Mouse (Mus musculus) kidney, embryonic 15.5 days (tissue): ENCODE data around the gene Pde4dip. TPM values are rescaled to one million over a fixed set of nuclear protein-coding genes. Genes with fewer than 3 reads are reported as not detected.

Experiments
- ATAC-seq: fragments of 200-750 bp; cut with Nextera tagmentation; replicated peaks from 2 replicates; pipeline ENCODE4 v1.8.0; 2017; ENCODE audit warnings: moderate TSS enrichment; ENCODE audit not compliant: low FRiP score
- H3K27ac ChIP-seq: fragments of 300-500 bp; sonication (generic); 2 replicates; pipeline ENCODE4 v1.5.1; 2015; ENCODE audit warnings: mild to moderate bottlenecking, inconsistent platforms
- H3K27me3 ChIP-seq: fragments of 300-500 bp; sonication (generic); 2 replicates; pipeline ENCODE4 v1.6.1; 2015; ENCODE audit warnings: inconsistent platforms
- H3K36me3 ChIP-seq: fragments of 300-500 bp; sonication (generic); 2 replicates; pipeline ENCODE4 v1.6.1; 2015; ENCODE audit warnings: inconsistent platforms
- H3K4me1 ChIP-seq: fragments of 300-500 bp; sonication (generic); 2 replicates; pipeline ENCODE4 v1.6.1; 2015; ENCODE audit warnings: inconsistent platforms
- H3K4me2 ChIP-seq: fragments of 300-500 bp; sonication (generic); 2 replicates; pipeline ENCODE4 v1.6.1; 2015; ENCODE audit warnings: moderate library complexity, mild to moderate bottlenecking, inconsistent platforms
- H3K4me3 ChIP-seq: fragments of 300-500 bp; sonication (generic); replicated peaks from 2 replicates; pipeline ENCODE4 v1.5.1; 2015; ENCODE audit warnings: mild to moderate bottlenecking, inconsistent platforms
- H3K9ac ChIP-seq: fragments of 300-500 bp; sonication (generic); 2 replicates; pipeline ENCODE4 v1.6.1; 2015; ENCODE audit warnings: mild to moderate bottlenecking, inconsistent platforms
- H3K9me3 ChIP-seq: fragments of 300-500 bp; sonication (generic); replicated peaks from 2 replicates; pipeline ENCODE4 v1.6.1; 2016; ENCODE audit warnings: inconsistent platforms
- WGBS: fragments of 180-500 bp; shearing (Covaris S2); methylation state at CpG from one replicate; pipeline ENCODE4 v1.1.7; 2015; ENCODE audit warnings: mixed read lengths; 5-methylcytosine and 5-hydroxymethylcytosine counted together
- polyA plus RNA-seq: library from polyadenylated mRNA; unstranded; fragments of >200 nt; fragmentation: Nextera tagmentation; extraction: Ambion mirVana; gene quantifications from 2 replicates; pipeline ENCODE4 v1.2.1, GENCODE M21; 2015

Gene Pde4dip
- polyA plus RNA-seq, 1 experiment from 2014 or later: 23.2 TPM

DNA sequence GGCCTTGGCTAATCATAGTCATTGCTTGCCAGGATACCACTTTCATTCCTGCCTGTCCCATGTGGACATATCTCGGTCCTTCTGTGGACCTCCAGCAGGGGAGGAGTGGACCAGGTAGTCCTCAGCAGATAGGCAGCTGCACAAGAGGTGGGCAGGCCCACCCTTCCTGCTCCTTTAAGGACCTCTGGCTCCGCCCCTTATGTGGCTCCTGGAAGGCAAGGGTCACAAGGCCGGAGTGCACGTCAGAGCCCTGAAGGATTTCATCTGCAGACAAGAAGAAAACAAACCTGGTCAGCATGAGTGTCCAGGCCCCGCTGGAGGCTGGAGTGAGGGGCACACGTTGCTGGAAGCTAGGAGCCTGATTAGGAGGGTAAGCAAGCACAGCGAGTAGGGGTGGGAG is 197.9 kb downstream of the Pde4dip start:
- WGBS: 52% methylated on average over 7 of the region's 7 CpGs
- Histone ChIP-seq H3K27ac (no peak overlapping the region), H3K4me2 (no peak overlapping the region), H3K9me3 (no peaks in the 10 kb centered on the region), H3K27me3 (no peaks in the 10 kb centered on the region), H3K4me3 (no peak overlapping the region), H3K36me3 (no peaks in the 10 kb centered on the region), H3K9ac (no peak overlapping the region), H3K4me1 (peaks cover 4% of the 10 kb centered on the region; the same call in 1 of the 2 replicates)
- ATAC-seq: 0 out of 2 replicates have a peak, but pooled peaks have one; percentile 33

DNA sequence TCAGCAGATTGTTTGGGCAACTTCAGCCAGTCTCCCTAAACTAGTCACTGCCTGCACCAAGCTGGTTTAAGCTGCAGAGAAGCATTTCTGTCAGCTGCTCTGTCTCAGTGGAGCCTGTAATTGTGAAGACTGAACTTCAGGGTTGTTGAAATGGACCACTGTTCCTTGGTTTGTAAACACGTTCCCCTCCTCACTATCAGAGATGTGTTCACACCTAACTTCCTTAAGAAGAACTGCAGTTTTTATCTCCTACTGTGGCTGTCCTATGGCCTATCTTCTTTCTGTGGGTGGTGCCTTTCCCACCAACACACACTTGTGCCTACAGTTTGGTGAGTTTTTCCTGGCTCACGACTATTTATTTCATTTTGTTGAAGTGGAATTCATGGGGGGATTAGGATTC is 199.2 kb downstream of the Pde4dip start:
- Histone ChIP-seq H3K27ac (no peak overlapping the region), H3K36me3 (no peaks in the 10 kb centered on the region), H3K9me3 (no peaks in the 10 kb centered on the region), H3K27me3 (no peaks in the 10 kb centered on the region), H3K4me2 (no peak overlapping the region), H3K9ac (no peak overlapping the region), H3K4me1 (peaks cover 6% of the 10 kb centered on the region; the same call in 1 of the 2 replicates), H3K4me3 (no peak overlapping the region)
- WGBS: 77% methylated on average over 2 of the region's 2 CpGs
- ATAC-seq: no peak

DNA sequence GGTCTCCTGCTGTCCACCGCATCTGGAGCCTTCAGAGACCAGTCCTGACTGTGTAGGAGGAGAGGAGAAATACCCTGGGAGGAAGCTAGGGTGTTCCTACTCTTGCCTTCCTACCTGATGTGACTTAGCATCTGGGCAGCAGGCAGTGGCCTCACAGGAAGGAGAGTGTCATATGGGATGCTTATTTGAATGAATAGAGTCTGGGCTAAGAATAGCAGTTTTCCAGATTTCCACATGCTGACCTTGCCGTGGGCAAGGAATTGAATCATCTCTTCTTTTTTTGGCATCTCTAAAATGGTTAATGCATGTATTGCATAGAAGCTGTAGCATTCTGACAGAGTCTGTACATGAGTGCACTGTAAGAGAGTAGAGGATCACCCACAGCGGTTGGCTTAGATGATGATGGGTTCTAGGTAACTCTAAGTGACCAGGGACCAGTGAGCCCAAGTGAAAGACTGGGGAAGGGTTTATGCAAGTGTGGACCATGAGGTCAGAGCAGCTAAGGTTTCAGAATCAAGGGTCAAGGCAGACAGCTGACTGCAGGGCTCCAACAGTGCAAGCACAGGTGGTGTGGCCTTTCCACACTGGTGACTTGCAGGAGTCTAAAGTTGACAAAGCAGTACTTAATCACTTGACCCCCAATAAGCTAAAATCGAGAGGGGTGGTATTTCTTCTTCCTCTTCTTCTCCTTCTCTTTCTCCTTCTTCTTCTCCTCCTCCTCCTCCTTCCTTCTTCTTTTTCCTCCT is 202.0 kb downstream of the Pde4dip start:
- peaks cover 12% of the 10 kb centered on the region; the same call in 1 of the 2 replicates for H3K27me3 ChIP-seq
- H3K4me3 ChIP-seq: no peak overlapping the region
- H3K9ac ChIP-seq: no peak overlapping the region
- WGBS: 73% methylated on average over 4 of the region's 4 CpGs
- ATAC-seq: no peak
- no peak overlapping the region for H3K27ac ChIP-seq
- no peaks in the 10 kb centered on the region for H3K36me3 ChIP-seq
- H3K9me3 ChIP-seq: no peaks in the 10 kb centered on the region
- no peak overlapping the region for H3K4me2 ChIP-seq
- peaks cover 27% of the 10 kb centered on the region for H3K4me1 ChIP-seq

DNA sequence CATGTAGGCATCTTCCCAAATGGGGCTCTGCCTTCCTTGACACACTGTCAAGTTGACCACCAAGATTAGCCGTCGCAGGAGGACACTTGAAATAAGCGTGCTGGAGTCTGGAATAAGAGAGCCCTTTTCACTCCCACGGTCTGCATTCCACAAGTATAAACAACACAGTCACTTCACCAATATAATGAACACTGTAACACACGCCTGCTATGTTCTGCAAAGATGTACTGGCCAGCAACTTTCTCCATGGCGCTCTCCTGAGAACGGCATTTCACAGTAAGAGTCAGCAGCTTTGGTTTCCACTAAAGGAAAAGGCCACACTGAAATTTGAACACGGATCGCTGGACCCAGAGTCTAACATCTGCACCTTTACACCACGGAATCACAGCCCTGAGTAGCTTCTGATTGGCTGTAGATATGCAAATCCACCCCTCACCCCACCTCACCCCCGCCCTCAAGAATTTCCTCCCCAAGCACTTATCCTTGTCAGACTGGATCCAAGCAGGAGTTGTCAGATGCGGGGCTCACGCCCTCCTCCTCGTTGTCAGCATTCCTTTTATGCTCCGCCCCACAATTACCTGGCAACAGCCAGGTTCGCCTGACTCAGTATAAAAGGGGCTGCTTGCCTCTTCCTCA is 204.8 kb downstream of the Pde4dip start:
- Histone ChIP-seq H3K27me3 (peaks cover 12% of the 10 kb centered on the region), H3K27ac (no peak overlapping the region), H3K9ac (no peak overlapping the region), H3K4me3 (peak overlapping the region; percentile 9; the same call in 1 of the 2 replicates), H3K4me2 (peak overlapping the region; percentile 47), H3K4me1 (peaks cover 33% of the 10 kb centered on the region), H3K9me3 (no peaks in the 10 kb centered on the region), H3K36me3 (no peaks in the 10 kb centered on the region)
- peak; percentile 37 for ATAC-seq
- WGBS: 6% methylated on average over 16 of the region's 16 CpGs

DNA sequence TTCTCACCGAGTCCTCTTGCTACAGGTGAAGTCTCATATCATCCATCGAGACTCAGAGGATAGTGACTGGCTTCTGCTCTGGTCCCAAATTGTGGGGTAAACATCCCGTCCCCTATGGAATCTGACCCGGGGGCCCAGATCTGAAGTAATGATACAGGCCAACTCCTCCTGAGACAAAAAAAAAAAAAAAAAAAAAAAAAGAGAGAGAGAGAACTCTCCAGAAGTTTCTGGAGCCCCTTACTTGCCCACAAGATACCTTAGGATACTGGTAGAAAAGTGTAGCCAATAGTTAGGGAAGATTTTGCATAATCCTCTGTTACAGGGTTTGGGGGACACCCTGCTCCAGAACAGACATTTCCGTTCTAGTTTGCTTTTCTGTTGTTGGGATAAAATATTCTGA is 205.9 kb downstream of the Pde4dip start:
- H3K27me3 ChIP-seq: peaks cover 12% of the 10 kb centered on the region
- H3K4me2 ChIP-seq: peak overlapping the region; percentile 89
- peaks cover 33% of the 10 kb centered on the region for H3K4me1 ChIP-seq
- peak overlapping the region; percentile 47 for H3K4me3 ChIP-seq
- 33% methylated on average over 5 of the region's 5 CpGs for WGBS
- no peaks in the 10 kb centered on the region for H3K36me3 ChIP-seq
- no peak overlapping the region for H3K9ac ChIP-seq
- H3K9me3 ChIP-seq: no peaks in the 10 kb centered on the region
- ATAC-seq: no peak
- H3K27ac ChIP-seq: no peak overlapping the region

DNA sequence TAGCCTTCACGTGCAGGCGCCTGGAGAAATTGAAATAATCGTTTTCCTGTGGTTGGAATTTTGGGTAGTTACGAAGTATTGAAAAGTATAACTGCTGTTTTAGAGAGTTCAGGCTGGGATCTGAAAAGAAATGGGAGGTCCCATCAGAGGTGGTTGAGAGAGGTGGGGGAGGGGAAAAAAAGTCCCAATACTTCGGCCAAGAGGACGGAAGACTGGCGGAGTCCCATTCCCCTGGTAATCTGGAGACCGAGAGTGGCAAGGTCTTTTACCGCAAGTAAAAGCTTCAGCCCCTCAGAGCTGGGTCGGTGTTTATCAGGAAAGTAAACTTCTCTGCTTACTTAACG is 206.4 kb downstream of the Pde4dip start:
- H3K9ac ChIP-seq: no peak overlapping the region
- peaks cover 12% of the 10 kb centered on the region for H3K27me3 ChIP-seq
- H3K36me3 ChIP-seq: no peaks in the 10 kb centered on the region
- peaks cover 33% of the 10 kb centered on the region for H3K4me1 ChIP-seq
- H3K4me3 ChIP-seq: peak overlapping the region; percentile 47
- no peak overlapping the region for H3K27ac ChIP-seq
- WGBS: 2% methylated on average over 11 of the region's 11 CpGs
- ATAC-seq: no peak
- H3K4me2 ChIP-seq: peak overlapping the region; percentile 89
- no peaks in the 10 kb centered on the region for H3K9me3 ChIP-seq

DNA sequence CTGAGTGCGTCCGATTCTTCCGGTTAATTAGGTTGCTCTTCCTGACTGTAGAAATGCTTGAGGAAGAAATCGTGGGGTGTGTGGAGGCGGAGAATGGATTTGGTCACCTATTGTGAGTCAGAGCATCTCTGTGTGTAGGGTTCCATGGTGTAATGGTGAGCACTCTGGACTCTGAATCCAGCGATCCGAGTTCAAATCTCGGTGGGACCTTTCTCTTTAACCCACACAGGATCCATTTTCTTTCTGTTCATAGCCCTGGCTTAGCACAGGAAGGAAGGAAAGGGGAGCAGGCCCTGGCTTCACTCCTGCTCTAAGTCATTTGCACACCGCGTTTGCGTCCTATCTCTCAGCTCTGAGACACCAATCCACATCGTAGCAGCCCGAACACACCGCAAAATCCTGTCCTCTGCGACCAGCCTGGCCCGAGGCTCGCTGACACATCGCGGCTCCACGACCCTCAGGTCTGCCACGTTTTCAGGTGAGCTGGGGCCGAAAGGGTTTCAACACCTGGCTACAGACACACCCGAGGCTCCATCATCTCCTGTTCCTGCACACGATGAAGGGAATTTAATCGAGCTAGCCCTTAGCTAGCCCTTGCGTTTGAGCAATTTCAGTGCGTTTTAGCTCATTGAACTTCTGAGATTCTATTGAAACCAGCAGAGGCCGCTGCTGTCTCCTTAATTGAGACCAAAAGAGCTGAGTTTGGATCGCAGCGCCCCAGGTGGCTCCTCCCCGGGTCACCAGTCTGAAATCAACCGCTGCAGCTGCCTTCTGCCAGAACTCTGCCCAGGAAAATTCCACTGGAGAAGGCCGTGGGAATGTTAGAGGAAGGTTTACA is 207.0 kb downstream of the Pde4dip start:
- Histone ChIP-seq H3K4me3 (peak overlapping the region; percentile 47), H3K27ac (no peak overlapping the region), H3K9me3 (no peaks in the 10 kb centered on the region), H3K27me3 (peaks cover 12% of the 10 kb centered on the region), H3K36me3 (no peaks in the 10 kb centered on the region), H3K4me2 (peak overlapping the region; percentile 89), H3K9ac (peak overlapping the region; percentile 44), H3K4me1 (peaks cover 33% of the 10 kb centered on the region)
- 1% methylated on average over 33 of the region's 33 CpGs for WGBS
- ATAC-seq: peak; percentile 30; the same call in 1 of the 2 replicates

DNA sequence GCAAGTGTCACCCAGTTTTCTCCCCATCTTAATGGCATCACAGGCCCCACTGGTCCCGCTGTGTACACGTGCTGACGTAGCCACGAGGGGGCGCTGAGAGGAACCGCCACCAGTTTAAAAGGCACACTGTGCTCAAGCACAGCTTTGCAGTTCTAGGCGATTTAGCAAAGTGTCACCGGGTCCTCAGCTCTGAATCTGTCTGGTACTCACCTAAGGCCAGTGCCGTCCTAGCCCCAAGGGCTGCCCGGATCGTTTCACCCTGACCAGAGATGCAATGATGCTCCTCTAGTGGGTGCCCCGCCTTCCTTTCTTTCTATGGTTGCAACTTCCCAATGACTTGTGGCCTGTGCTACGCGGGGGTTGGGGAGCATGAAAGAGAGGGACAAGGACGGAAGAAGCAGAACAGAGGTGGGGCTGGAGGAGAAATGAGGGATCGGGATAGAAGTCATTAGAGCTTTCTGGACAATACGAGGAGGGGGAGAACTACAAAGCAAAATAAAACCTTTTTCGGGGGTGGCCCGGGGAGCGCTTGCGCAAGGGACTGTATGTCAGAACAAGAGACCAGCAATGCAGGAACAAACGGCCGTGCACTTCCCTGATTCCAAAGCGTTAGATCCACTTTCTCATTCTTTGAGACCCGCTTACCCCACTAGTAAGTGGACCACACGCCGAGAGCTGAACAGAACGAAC is 207.7 kb downstream of the Pde4dip start:
- Histone ChIP-seq H3K36me3 (no peaks in the 10 kb centered on the region), H3K4me2 (peak overlapping the region; percentile 89), H3K9me3 (no peaks in the 10 kb centered on the region), H3K9ac (peak overlapping the region; percentile 44), H3K27me3 (peaks cover 12% of the 10 kb centered on the region), H3K4me3 (peak overlapping the region; percentile 47), H3K4me1 (peaks cover 33% of the 10 kb centered on the region), H3K27ac (no peak overlapping the region)
- WGBS: 1% methylated on average over 28 of the region's 28 CpGs
- peak; percentile 87 for ATAC-seq

DNA sequence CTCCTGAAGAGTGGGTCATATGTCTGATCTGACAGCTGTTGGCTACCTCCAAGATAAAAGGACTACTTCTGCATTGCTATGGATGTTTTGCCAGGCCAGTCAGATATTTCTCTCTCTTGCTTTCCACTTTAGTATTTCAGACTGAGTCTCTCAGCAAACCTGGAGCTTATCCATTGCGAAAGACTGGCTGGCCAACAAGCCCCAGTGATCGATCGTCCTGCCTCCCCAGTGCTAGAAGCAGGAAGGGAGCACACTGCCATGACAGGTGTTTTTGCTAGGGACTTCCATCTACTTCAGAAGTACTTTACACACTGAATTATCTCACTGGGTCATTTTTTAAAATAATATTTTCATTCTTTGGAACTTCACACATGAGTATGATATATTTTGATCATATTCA is 210.1 kb downstream of the Pde4dip start:
- Histone ChIP-seq H3K4me1 (peaks cover 22% of the 10 kb centered on the region), H3K27me3 (peaks cover 12% of the 10 kb centered on the region), H3K9me3 (no peaks in the 10 kb centered on the region), H3K36me3 (no peaks in the 10 kb centered on the region), H3K4me3 (no peak overlapping the region), H3K4me2 (no peak overlapping the region), H3K9ac (no peak overlapping the region), H3K27ac (no peak overlapping the region)
- WGBS: 94% methylated on average over 3 of the region's 3 CpGs
- ATAC-seq: no peak

DNA sequence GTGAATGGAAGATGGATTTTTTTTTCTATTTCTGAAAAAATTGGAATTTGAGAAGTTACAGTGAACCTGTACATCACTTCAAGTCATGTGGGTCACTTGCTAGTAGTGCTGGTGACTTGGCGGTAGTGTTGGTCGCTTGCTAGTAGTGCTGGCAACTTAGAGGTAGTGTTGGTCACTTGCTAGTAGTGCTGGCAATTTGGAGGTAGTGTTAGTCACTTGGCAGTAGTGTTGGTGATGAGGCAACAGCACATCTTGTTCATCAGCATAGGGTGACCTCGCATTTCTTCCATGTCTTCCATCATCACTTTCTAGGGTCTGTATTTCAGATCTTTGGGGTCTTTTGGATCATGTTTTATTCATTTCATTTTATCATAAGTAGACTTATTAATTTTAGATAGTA is 212.4 kb downstream of the Pde4dip start:
- Histone ChIP-seq H3K4me1 (peaks cover 6% of the 10 kb centered on the region), H3K36me3 (peaks cover 3% of the 10 kb centered on the region), H3K9ac (no peak overlapping the region), H3K4me3 (no peak overlapping the region), H3K27ac (no peak overlapping the region), H3K4me2 (no peak overlapping the region), H3K9me3 (no peaks in the 10 kb centered on the region), H3K27me3 (no peaks in the 10 kb centered on the region; the same call in 1 of the 2 replicates)
- ATAC-seq: no peak
- 95% methylated on average over 3 of the region's 3 CpGs for WGBS

DNA sequence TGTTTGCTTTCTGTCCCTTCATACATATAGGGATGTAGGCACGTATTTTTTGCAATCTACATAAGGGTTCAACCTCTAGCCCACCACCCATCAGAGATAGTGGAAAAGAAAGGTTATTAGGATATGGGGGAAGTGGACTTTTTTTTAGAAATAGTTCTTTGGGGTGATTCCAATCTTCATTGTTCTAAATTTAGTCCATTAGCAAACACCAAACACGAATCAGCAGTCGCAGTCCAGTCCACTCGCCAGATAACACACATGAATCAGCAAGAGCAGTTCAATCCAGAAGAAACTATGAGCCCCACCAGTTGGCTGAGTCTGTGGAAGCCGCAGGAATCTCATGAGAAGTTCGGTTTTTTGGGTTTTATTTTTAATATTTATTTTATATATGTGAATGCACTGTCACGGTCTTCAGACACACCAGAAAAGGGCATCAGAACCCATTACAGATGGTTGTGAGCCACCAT is 213.8 kb downstream of the Pde4dip start, which contains the start of gene Gm17651:
Gene Gm17651 (minus strand): TSS at position 51 of the 467 bp plus-strand sequence.
- WGBS: 89% methylated on average over 7 of the region's 7 CpGs
- Histone ChIP-seq H3K4me3 (no peak within 1 kb of the TSS), H3K27me3 (no peaks in the 10 kb centered on the region; the same call in 1 of the 2 replicates), H3K4me2 (no peak within 1 kb of the TSS), H3K27ac (no peak within 1 kb of the TSS), H3K9me3 (no peaks in the 10 kb centered on the region), H3K9ac (no peak within 1 kb of the TSS), H3K36me3 (peaks cover 16% of the 10 kb centered on the region), H3K4me1 (no peaks in the 10 kb centered on the region)
- no peak for ATAC-seq
